Mouse (Mus musculus): ENCODE measurements around the gene Mmp25. TPM values are rescaled to one million over a fixed set of nuclear protein-coding genes. Genes with fewer than 3 reads are reported as not detected.

Mmp25 gene
- polyA plus RNA-seq, 1 experiment from 2014 or later, result 0.66 TPM

GRCm38 (mm10) chr17:23605220-23605619, 39.9 kb downstream of the Mmp25 start:
- ATAC-seq (replicated peaks; ENCODE audit: low FRiP score, low read depth) (no peak), DNase-seq (ENCODE audit: low spot score) (no peak)
- Histone ChIP-seq H3K27me3 (ENCODE audit: insufficient read depth, low read length) (no peaks in the 10 kb centered on the region), H3K36me3 (ENCODE audit: insufficient read depth, low read length) (no peaks in the 10 kb centered on the region), H3K9ac (ENCODE audit: low read depth, low read length) (no peak overlapping the region), H3K27ac (no peak overlapping the region), H3K4me3 (replicated peaks; ENCODE audit: low read depth, low read length) (no peak overlapping the region), H3K9me3 (replicated peaks; ENCODE audit: low read length) (no peaks in the 10 kb centered on the region), H3K4me1 (replicated peaks; ENCODE audit: insufficient read depth, low read length) (0 out of 2 replicates have a peak, but pooled peaks cover 4% of the 10 kb centered on the region), H3K4me2 (ENCODE audit: low read length) (no peak overlapping the region)
- 82% methylated on average over 8 of the region's 8 CpGs for WGBS
- TF ChIP-seq CTCF (IDR thresholded peaks at IDR 0.05; ENCODE audit: low read depth), result no peak

- Histone ChIP-seq H3K4me3 (replicated peaks; ENCODE audit: low read depth, low read length) (no peak overlapping the region), H3K27ac (no peak overlapping the region), H3K4me2 (ENCODE audit: low read length) (no peak overlapping the region), H3K9me3 (replicated peaks; ENCODE audit: low read length) (no peaks in the 10 kb centered on the region), H3K36me3 (ENCODE audit: insufficient read depth, low read length) (no peaks in the 10 kb centered on the region), H3K27me3 (ENCODE audit: insufficient read depth, low read length) (no peaks in the 10 kb centered on the region), H3K4me1 (replicated peaks; ENCODE audit: insufficient read depth, low read length) (0 out of 2 replicates have a peak, but pooled peaks cover 4% of the 10 kb centered on the region), H3K9ac (ENCODE audit: low read depth, low read length) (no peak overlapping the region)
- no peak for ATAC-seq (replicated peaks; ENCODE audit: low FRiP score, low read depth)
- 75% methylated on average over 7 of the region's 7 CpGs for WGBS
- no peak for DNase-seq (ENCODE audit: low spot score)
- peak; percentile 18; the same call in 1 of the 2 replicates for TF ChIP-seq CTCF (IDR thresholded peaks at IDR 0.05; ENCODE audit: low read depth)
These were observed 40.7 kb downstream of the Mmp25 start for GRCm38 (mm10) chr17:23604394-23604793.

- DNase-seq (ENCODE audit: low spot score) (peak; percentile 64), ATAC-seq (replicated peaks; ENCODE audit: low FRiP score, low read depth) (no peak)
- WGBS, result 76% methylated on average over 2 of the region's 2 CpGs
- H3K27ac ChIP-seq, result no peak overlapping the region
- no peak overlapping the region for H3K9ac ChIP-seq (ENCODE audit: low read depth, low read length)
- no peaks in the 10 kb centered on the region for H3K9me3 ChIP-seq (replicated peaks; ENCODE audit: low read length)
- no peaks in the 10 kb centered on the region for H3K36me3 ChIP-seq (ENCODE audit: insufficient read depth, low read length)
- H3K4me1 ChIP-seq (replicated peaks; ENCODE audit: insufficient read depth, low read length), result 0 out of 2 replicates have a peak, but pooled peaks cover 4% of the 10 kb centered on the region
- TF ChIP-seq CTCF (IDR thresholded peaks at IDR 0.05; ENCODE audit: low read depth), result peak; percentile 64
- no peak overlapping the region for H3K4me3 ChIP-seq (replicated peaks; ENCODE audit: low read depth, low read length)
- no peaks in the 10 kb centered on the region for H3K27me3 ChIP-seq (ENCODE audit: insufficient read depth, low read length)
- no peak overlapping the region for H3K4me2 ChIP-seq (ENCODE audit: low read length)
These were observed 41.5 kb downstream of the Mmp25 start for GRCm38 (mm10) chr17:23603542-23603941.

GRCm38 (mm10) chr17:23603077-23603476, 42.0 kb downstream of the Mmp25 start:
- no peak for TF ChIP-seq CTCF (IDR thresholded peaks at IDR 0.05; ENCODE audit: low read depth)
- no peak overlapping the region for H3K9ac ChIP-seq (ENCODE audit: low read depth, low read length)
- 0 out of 2 replicates have a peak, but pooled peaks cover 4% of the 10 kb centered on the region for H3K4me1 ChIP-seq (replicated peaks; ENCODE audit: insufficient read depth, low read length)
- WGBS, result 42% methylated on average over 8 of the region's 8 CpGs
- ATAC-seq (replicated peaks; ENCODE audit: low FRiP score, low read depth) (no peak), DNase-seq (ENCODE audit: low spot score) (no peak)
- no peaks in the 10 kb centered on the region for H3K36me3 ChIP-seq (ENCODE audit: insufficient read depth, low read length)
- no peak overlapping the region for H3K4me2 ChIP-seq (ENCODE audit: low read length)
- H3K27me3 ChIP-seq (ENCODE audit: insufficient read depth, low read length), result no peaks in the 10 kb centered on the region
- H3K4me3 ChIP-seq (replicated peaks; ENCODE audit: low read depth, low read length), result no peak overlapping the region
- H3K9me3 ChIP-seq (replicated peaks; ENCODE audit: low read length), result no peaks in the 10 kb centered on the region
- no peak overlapping the region for H3K27ac ChIP-seq

GRCm38 (mm10) chr17:23601836-23602585, 43.1 kb downstream of the Mmp25 start:
- Histone ChIP-seq H3K4me3 (replicated peaks; ENCODE audit: low read depth, low read length) (no peak overlapping the region), H3K4me1 (replicated peaks; ENCODE audit: insufficient read depth, low read length) (0 out of 2 replicates have a peak, but pooled peaks cover 4% of the 10 kb centered on the region), H3K9ac (ENCODE audit: low read depth, low read length) (no peak overlapping the region), H3K9me3 (replicated peaks; ENCODE audit: low read length) (no peaks in the 10 kb centered on the region), H3K4me2 (ENCODE audit: low read length) (no peak overlapping the region), H3K27ac (no peak overlapping the region), H3K27me3 (ENCODE audit: insufficient read depth, low read length) (no peaks in the 10 kb centered on the region), H3K36me3 (ENCODE audit: insufficient read depth, low read length) (no peaks in the 10 kb centered on the region)
- peak; percentile 38 for DNase-seq (ENCODE audit: low spot score)
- ATAC-seq (replicated peaks; ENCODE audit: low FRiP score, low read depth), result no peak
- WGBS, result 38% methylated on average over 10 of the region's 10 CpGs
- no peak for TF ChIP-seq CTCF (IDR thresholded peaks at IDR 0.05; ENCODE audit: low read depth)

- 62% methylated on average over 15 of the region's 15 CpGs for WGBS
- no peaks in the 10 kb centered on the region for H3K27me3 ChIP-seq (ENCODE audit: insufficient read depth, low read length)
- no peak within 1 kb of the TSS for H3K9ac ChIP-seq (ENCODE audit: low read depth, low read length)
- DNase-seq (ENCODE audit: low spot score), result no peak
- peak within 1 kb of the TSS; percentile 56 for H3K4me2 ChIP-seq (ENCODE audit: low read length)
- no peak for TF ChIP-seq CTCF (IDR thresholded peaks at IDR 0.05; ENCODE audit: low read depth)
- ATAC-seq (replicated peaks; ENCODE audit: low FRiP score, low read depth), result no peak
- no peaks in the 10 kb centered on the region for H3K36me3 ChIP-seq (ENCODE audit: insufficient read depth, low read length)
- no peaks in the 10 kb centered on the region for H3K9me3 ChIP-seq (replicated peaks; ENCODE audit: low read length)
- H3K4me3 ChIP-seq (replicated peaks; ENCODE audit: low read depth, low read length), result peak within 1 kb of the TSS; percentile 40; the same call in 1 of the 2 replicates
- peak within 1 kb of the TSS; percentile 90; the same call in 1 of the 2 replicates for H3K27ac ChIP-seq
- H3K4me1 ChIP-seq (replicated peaks; ENCODE audit: insufficient read depth, low read length), result 0 out of 2 replicates have a peak, but pooled peaks cover 4% of the 10 kb centered on the region
These were observed 44.1 kb downstream of the Mmp25 start, which contains the start of gene Zscan10 for GRCm38 (mm10) chr17:23600641-23601622. TSS of gene Zscan10 (plus strand) at chr17:23600856.
